Mouse (Mus musculus) kidney, adult 2 months (tissue): Measurements from ENCODE around the gene Bhlha9.

ENCODE experiments used
- CTCF ChIP-seq: fragments of 200-500 bp; conservative IDR thresholded peaks from 2 replicates; pipeline ENCODE4 v1.5.1; 2011; ENCODE audit warnings: low read depth, mild to moderate bottlenecking, control low read depth, low read length, moderate library complexity, mixed read lengths; ENCODE audit not compliant: insufficient read depth, insufficient read length
- POLR2A ChIP-seq: fragments of 200-500 bp; IDR thresholded peaks from one replicate; pipeline ENCODE4 v1.6.1; 2011; ENCODE audit warnings: low read depth, low read length, control low read depth

GRCm38 (mm10) chr11:76628613-76629012 is 43.7 kb upstream of the Bhlha9 start:
- TF ChIP-seq CTCF = no peak
- no peak for TF ChIP-seq POLR2A
